Mouse (Mus musculus) sigmoid colon, adult 10 weeks (tissue): Measurements from ENCODE around the gene Ptprh. TPM values are rescaled to one million over a fixed set of nuclear protein-coding genes. Genes with fewer than 3 reads are reported as not detected.

Experiments used
- polyA plus RNA-seq: library from polyadenylated mRNA; stranded (reverse); fragments of 350-450 nt; fragmentation: Illumina TruSeq; extraction: RNeasy Lipid Tissue Mini Kit (QIAGEN cat#74804); gene quantifications from one replicate; pipeline ENCODE4 v1.2.3, GENCODE M21; 2014; ENCODE audit warnings: low read depth, low replicate concordance

Gene Ptprh
- polyA plus RNA-seq = 17.8 TPM

DNA sequence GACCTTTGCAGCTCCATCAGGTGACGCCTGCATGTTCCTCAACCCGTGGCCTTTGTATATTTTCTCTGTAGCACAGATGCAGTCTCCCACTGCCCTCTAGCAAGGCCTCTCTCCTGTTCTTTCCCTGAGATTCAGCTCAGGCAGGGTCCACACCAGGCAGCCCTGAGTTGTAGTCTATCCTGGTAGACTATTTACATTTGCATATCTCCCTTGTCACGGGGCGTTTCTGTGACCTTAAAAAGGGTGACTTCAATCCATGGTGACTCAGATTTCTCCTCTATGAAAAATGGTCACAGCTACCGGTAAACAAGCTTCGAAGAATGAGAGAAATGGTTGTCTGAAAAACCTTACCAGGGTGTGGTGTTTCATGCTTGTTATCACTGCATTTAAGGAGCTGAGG is at the start of gene Ptprh:
TSS of gene Ptprh (minus strand) at position 169 of the 400 bp plus-strand sequence.

DNA sequence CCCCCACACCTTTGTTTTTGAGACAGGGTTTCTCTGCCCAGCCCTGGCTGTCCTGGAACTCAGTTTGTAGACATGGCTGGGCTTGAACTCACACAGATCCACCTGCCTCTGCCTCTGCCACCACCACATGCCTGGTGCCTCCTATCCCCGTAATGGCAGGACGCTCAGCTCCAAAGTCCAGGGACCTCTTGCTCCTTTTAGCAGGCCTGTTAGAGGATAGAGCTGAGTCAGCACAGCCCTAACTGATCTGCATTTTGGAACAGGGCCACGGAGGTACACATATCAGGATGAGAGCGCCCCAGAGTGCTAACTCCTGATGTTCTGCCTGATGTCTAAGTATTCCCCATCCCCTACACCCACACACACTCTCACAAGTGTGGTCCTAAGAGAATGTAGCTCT is 27.2 kb upstream of the Ptprh start, which contains the start of gene Tmem86b:
TSS of gene Tmem86b (minus strand) at position 392 of the 400 bp plus-strand sequence.

DNA sequence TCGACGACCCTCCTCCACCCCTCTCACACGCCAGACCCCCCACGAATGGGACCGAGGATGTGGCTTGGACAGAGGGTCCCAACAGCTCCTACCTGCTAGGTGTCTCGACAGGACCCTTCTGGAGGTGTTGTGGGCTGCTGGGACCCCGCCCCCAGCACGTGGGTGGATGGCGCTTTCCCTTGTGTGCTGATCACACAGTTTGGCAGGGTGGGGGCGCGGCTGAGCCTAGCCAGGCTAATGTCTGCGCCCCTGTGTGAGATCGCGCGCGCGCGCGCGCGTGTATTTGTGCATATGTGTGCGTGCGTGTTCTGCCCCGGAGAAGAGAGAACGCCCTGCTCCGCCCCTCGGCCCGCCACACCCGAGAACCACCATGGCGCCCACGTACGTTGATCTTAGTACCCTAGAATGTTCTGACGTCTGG is 56.6 kb downstream of the Ptprh start, which contains the start of gene Syt5:
TSS of gene Syt5 (minus strand) at position 321 of the 421 bp plus-strand sequence.

DNA sequence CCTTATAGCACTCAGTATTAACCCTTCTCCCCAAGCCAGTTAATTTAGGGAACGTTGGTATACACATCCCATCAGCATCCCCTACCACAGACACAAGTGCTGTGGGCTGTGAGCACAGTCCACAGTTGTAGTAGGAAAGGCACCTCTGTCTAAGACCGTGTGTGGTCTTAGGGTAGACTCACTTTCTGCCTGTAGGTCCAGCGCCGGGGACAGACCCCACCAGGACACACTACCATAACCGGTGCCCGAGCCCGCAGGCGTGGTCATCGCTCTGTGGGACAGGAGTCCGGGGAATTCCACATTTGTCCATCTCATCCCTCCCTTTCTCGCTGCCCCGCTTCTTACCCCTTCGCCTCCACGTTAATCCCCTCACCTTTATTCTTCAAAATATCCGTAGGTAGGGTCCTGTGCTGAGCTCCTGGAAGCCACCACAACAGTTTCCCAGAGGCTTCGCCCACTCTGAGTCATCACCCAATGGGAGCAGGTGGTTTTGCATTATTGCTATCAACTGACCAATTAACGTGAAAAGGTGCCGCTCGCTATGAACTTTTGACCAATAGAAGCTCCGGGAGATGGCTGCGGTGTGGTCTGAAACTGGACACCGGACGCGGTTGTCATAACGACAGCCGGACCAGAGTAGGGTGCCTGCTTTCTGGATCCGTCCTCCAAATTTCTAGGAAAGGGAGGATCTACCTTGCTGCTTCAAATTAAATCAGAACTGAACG is 71.7 kb downstream of the Ptprh start, which contains the start of gene Dnaaf3:
TSS of gene Dnaaf3 (minus strand) at position 449 of the 725 bp plus-strand sequence.

DNA sequence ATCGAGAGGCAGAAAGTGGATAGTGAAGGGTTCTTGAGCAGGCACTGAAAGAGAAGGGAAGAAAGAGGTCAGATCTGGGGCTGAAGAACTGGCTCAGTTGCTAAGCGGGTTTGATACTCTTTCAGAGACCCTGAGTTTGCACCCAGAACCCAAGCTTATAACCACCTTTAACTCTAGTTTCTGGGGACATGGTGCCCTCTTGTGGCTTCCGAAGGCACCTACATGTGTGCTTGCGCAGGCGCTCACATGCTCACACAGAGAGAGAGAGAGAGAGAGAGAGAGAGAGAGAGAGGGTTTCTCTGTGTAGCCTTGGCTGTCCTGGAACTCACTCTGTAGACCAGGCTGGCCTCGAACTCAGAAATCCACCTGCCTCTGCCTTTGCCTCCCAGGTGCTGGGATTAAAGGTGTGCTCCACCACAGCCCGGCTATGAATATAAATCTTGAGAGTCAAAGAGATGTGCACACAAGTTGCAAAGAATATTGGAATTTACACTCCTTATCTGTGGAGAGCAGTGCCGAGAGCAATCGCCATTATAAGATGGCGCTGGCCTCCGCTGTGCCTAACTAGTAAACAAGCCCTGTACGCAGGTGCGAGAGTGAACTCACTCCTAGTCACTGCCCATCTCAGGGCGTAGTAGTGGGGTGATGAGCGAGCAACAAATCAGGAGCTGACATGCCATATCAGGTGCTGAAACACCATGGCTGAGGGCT is 79.5 kb downstream of the Ptprh start, which contains the start of gene Tnni3:
TSS of gene Tnni3 (minus strand) at position 18 of the 711 bp plus-strand sequence.

DNA sequence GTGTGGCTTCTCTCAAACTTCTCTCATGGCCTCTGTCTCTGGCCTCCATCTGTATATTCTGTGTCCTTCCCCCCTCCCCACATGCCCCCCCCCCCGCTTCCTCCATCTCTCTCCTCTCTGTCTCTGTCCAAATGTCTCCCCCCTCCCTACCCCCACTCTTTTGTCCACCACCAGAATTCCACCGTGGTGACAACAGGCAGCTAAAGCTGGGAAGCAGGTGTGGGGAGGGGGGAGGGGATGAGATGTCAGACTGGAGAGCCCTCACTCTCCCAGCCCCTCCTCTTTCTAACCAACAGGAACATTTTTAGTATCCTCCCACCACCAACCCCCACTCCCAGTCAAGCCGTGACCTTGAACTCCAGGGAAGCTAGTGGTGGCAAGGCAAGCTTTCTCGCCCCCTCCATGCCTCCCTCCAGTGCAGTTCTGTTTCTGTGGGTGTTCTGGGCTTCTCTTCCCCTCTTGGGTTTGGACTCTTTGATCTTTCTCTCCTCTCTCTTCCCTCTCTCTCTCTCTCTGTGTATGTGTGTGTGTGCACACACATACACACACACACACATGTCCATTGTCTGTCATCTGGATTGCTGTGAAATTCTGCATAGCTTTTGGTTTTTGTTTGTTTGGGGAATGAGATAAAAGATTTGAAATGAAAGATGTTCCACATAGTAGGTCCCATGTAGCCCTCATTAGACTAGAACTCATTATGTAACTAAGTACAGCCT is 87.3 kb downstream of the Ptprh start, which contains the start of gene Tnnt1:
TSS of gene Tnnt1 (minus strand) at position 51 of the 719 bp plus-strand sequence.

DNA sequence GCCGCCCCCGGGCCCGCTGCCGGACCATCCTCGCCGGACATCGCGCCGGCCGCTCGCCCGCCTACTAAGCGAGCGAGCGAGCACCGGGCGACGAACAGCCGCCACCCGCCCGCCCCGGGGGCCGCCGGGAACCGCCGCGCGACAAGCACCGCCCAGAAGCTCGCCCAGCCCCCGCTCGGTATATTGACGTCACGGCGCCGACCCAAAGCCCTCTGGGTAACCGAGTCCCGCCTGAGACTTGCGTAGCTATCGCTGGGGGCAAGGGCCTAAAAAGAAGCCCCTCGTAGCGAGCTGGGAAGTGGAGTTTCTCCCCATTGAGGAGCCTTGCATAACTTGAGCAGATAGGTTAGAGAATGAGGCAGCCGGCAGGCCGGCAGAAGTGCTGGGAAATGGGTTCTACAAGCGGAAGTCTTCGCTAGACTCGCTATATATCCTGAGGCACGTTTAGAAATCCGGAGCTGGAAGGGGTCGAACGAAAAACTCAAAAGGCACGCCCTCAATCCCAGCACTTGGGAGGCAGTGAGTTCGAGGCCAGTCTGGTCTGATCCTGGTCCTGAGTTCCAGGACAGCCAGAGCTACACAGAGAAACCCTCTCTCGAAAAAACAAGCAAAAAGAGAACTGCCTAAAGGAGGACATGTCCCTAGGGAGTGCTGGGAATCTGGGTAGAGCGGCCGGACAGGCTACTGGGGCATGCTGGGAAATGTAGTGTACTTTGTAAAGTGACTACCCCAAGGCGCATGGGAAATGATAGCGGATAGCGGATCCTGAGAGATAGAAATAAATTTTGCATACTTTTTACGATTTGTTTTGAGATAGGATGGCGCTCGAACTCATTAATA is 102.1 kb downstream of the Ptprh start, which contains the start of gene Ppp1r12c:
TSS of gene Ppp1r12c (minus strand) at position 123 of the 840 bp plus-strand sequence.

Other genes with a start within 250 kb of the Ptprh start
- gene Gp6, start 206.3 kb downstream of the Ptprh start, polyA plus RNA-seq = 2.2 TPM
- 10.5 TPM for gene Rdh13, start 158.4 kb downstream of the Ptprh start, polyA plus RNA-seq
- 2.2 TPM for gene Eps8l1, start 143.4 kb downstream of the Ptprh start, polyA plus RNA-seq
- gene Ppp1r12c, start 102.4 kb downstream of the Ptprh start, polyA plus RNA-seq = 12.5 TPM
- not detected for gene Tnnt1, start 87.7 kb downstream of the Ptprh start, polyA plus RNA-seq
- not detected for gene Tnni3, start 79.8 kb downstream of the Ptprh start, polyA plus RNA-seq
- gene Dnaaf3, start 71.6 kb downstream of the Ptprh start, polyA plus RNA-seq = not detected
- 1.2 TPM for gene Syt5, start 56.5 kb downstream of the Ptprh start, polyA plus RNA-seq
- gene Tmem86b, start 27.4 kb upstream of the Ptprh start, polyA plus RNA-seq = 0.88 TPM
- gene Ppp6r1, start 55.0 kb upstream of the Ptprh start, polyA plus RNA-seq = 12.3 TPM
- gene Hspbp1, start 81.0 kb upstream of the Ptprh start, polyA plus RNA-seq = not detected
- gene Brsk1, start 86.6 kb upstream of the Ptprh start, polyA plus RNA-seq = 0.35 TPM
- 4.8 TPM for gene Tmem150b, start 121.2 kb upstream of the Ptprh start, polyA plus RNA-seq
- gene Kmt5c, start 136.1 kb upstream of the Ptprh start, polyA plus RNA-seq = 3.9 TPM
- not detected for gene Cox6b2, start 149.1 kb upstream of the Ptprh start, polyA plus RNA-seq
- not detected for gene Fam71e2, start 167.3 kb upstream of the Ptprh start, polyA plus RNA-seq
- 0.38 TPM for gene Il11, start 178.8 kb upstream of the Ptprh start, polyA plus RNA-seq
- gene Tmem190, start 178.9 kb upstream of the Ptprh start, polyA plus RNA-seq = not detected
- gene Tmem238, start 185.6 kb upstream of the Ptprh start, polyA plus RNA-seq = 1.2 TPM
- 18.9 TPM for gene Rpl28, start 188.8 kb upstream of the Ptprh start, polyA plus RNA-seq
- 2.9 TPM for gene Ube2s, start 208.5 kb upstream of the Ptprh start, polyA plus RNA-seq
- 0.66 TPM for gene Shisa7, start 240.7 kb upstream of the Ptprh start, polyA plus RNA-seq